Mouse (Mus musculus) olfactory bulb, adult 2 months (tissue): ENCODE measurements at regions not wholly inside any gene's neighbourhood (a gene's known extent, or its start where the extent isn't known, plus 50 kb on each side); places are given as distances from the start of the nearest gene placed in this dataset.

Experiments
- CTCF ChIP-seq: fragments of 200-500 bp; IDR thresholded peaks from 2 replicates; pipeline ENCODE4 v1.5.1; 2012; ENCODE audit warnings: low read depth, mild to moderate bottlenecking, low read length, moderate library complexity; ENCODE audit not compliant: insufficient read depth
- POLR2A ChIP-seq: fragments of 200-500 bp; IDR thresholded peaks from 2 replicates; pipeline ENCODE4 v1.6.1; 2012; ENCODE audit warnings: mild to moderate bottlenecking, low read depth, low read length, moderate library complexity; ENCODE audit not compliant: insufficient read depth

DNA sequence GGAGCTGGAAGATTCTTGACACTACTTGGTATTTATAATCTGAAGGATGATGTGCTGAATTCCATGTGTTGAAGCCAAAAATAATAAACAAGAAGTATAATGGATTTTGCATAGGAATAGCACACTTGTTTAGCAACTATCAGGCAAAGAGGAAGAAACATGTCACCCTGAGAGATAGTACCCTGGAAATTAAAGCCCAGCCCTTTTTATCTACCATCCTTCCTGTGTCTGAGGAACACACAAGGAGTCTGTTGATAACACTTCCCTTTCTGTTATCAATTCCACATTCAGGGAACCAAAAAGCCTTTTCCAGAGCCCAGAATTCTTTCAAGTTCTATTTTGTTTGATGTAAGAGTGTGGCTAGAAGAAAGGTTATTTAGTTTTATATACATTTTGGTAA lies 66.5 kb upstream of the Plppr5 start:
- no peak for TF ChIP-seq CTCF
- TF ChIP-seq POLR2A: no peak
